Mouse (Mus musculus): ENCODE data around the gene Lin37.

DNA sequence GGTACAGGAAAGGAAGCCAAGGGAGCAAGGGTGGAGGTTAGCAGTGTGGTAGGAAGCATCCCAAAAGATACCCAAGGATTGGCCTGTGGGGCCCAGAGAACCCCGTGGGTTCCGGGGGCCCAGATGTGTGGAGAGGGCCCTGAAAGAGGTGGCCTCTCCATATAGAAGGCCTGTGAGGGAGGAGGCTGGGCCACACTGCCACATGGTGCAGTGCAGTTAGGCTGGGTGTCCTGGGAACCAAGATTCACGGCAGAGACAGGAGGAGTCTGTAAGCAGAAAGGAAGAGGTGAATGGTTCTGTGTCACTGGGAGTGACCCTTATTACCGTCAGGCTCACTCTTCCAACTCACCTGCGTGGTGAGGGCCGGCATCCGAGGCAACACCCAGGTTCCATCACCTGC is 19.1 kb downstream of the Lin37 start:
- no peak for TF ChIP-seq CTCF (conservative IDR thresholded peaks at IDR 0.05 in 1 of 2, IDR thresholded peaks at IDR 0.05 in 1 of 2; ENCODE audit: low read depth in 2 of 2, low read length in 2 of 2)
- no peak for TF ChIP-seq BHLHE40 (IDR thresholded peaks at IDR 0.05; ENCODE audit: low read depth, low read length)
- TF ChIP-seq SIN3A (IDR thresholded peaks at IDR 0.05; ENCODE audit: low read length), result no peak
- TF ChIP-seq EP300 (IDR thresholded peaks at IDR 0.05; ENCODE audit: low read length), result no peak
- TF ChIP-seq JUN (IDR thresholded peaks at IDR 0.05; ENCODE audit: insufficient read depth, low read depth, low read length), result no peak
- no peak for TF ChIP-seq MEF2A (IDR thresholded peaks at IDR 0.05; ENCODE audit: borderline replicate concordance, low read depth, low read length)
- no peak for TF ChIP-seq TCF12 (IDR thresholded peaks at IDR 0.05; ENCODE audit: low read depth, low read length)
- TF ChIP-seq POLR2A (IDR thresholded peaks at IDR 0.05; ENCODE audit: low read depth, low read length), result no peak
- TF ChIP-seq NRF1 (IDR thresholded peaks at IDR 0.05; ENCODE audit: low read depth, low read length), result no peak

All from CH12.LX (cell line).